Mouse (Mus musculus): ENCODE data around the gene Cdc14a. TPM values are rescaled to one million over a fixed set of nuclear protein-coding genes. Genes with fewer than 3 reads are reported as not detected.

Cdc14a gene
- 6.4 and 6.7 TPM in 2 replicates for polyA plus RNA-seq (2015; fragmentation: Nextera tagmentation; extraction: Ambion mirVana)

GRCm38 (mm10) chr3:116423353-116424159 lies at the start of gene Cdc14a:
Gene Cdc14a, minus strand, starts transcription at chr3:116424032.
- under 1% methylated on average over 54 of the region's 64 CpGs for WGBS
- Histone ChIP-seq H3K27me3 (no peaks in the 10 kb centered on the region), H3K36me3 (0 out of 2 replicates have a peak, but pooled peaks cover 4% of the 10 kb centered on the region), H3K9ac (peak within 1 kb of the TSS; percentile 80), H3K27ac (peak within 1 kb of the TSS; percentile 89), H3K9me3 (no peaks in the 10 kb centered on the region), H3K4me1 (peaks cover 15% of the 10 kb centered on the region), H3K4me3 (peak within 1 kb of the TSS; percentile 96), H3K4me2 (peak within 1 kb of the TSS; percentile 89)
- peak; percentile 88 for ATAC-seq (ENCODE audit: insufficient number of reproducible peaks, low FRiP score, low TSS enrichment, low read depth)

- 84% methylated on average over 12 of the region's 12 CpGs for whole genome bisulfite sequencing
- Histone ChIP-seq H3K4me3 (no peak overlapping the region), H3K27me3 (no peaks in the 10 kb centered on the region), H3K9ac (no peak overlapping the region), H3K9me3 (no peaks in the 10 kb centered on the region), H3K4me2 (no peak overlapping the region), H3K27ac (no peak overlapping the region), H3K36me3 (no peaks in the 10 kb centered on the region), H3K4me1 (no peaks in the 10 kb centered on the region)
- ATAC-seq (ENCODE audit: insufficient number of reproducible peaks, low FRiP score, low TSS enrichment, low read depth) = no peak
Observed at GRCm38 (mm10) chr3:116465709-116466108, 41.9 kb upstream of the Cdc14a start.

DNA sequence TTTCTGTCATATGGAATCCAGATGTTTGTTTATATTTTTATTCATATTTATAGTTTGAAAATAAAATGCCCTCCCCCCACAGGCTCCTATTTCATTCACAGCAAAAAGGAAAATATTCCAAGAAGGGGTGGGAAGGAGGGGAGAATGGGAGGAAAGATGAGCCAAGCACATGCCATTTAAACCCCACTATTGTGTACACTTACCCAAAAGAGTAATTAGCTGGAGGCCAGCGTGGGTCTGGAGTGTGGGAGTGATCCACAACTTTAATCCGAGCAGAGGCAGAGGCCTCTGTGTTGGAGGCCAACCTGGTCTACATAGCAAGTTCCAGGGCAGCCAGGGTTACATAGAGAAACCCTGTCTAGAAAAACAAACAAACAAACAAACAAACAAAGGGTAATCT lies 40.5 kb upstream of the Cdc14a start:
- H3K27ac ChIP-seq = no peak overlapping the region

GRCm38 (mm10) chr3:116461053-116461452 lies 37.2 kb upstream of the Cdc14a start:
- no peak overlapping the region for H3K4me3 ChIP-seq
- WGBS = 84% methylated on average over 4 of the region's 4 CpGs
- ATAC-seq (ENCODE audit: insufficient number of reproducible peaks, low FRiP score, low TSS enrichment, low read depth) = no peak
- H3K9ac ChIP-seq = no peak overlapping the region
- H3K9me3 ChIP-seq = no peaks in the 10 kb centered on the region
- H3K27me3 ChIP-seq = no peaks in the 10 kb centered on the region
- H3K27ac ChIP-seq = no peak overlapping the region
- no peak overlapping the region for H3K4me2 ChIP-seq
- H3K4me1 ChIP-seq = no peaks in the 10 kb centered on the region
- no peaks in the 10 kb centered on the region for H3K36me3 ChIP-seq

More for the DNA sequence above, 40.5 kb upstream of the Cdc14a start:
- no peaks in the 10 kb centered on the region for H3K9me3 ChIP-seq
- no peak overlapping the region for H3K4me3 ChIP-seq
- no peaks in the 10 kb centered on the region for H3K4me1 ChIP-seq
- WGBS = 36% methylated on average over 2 of the region's 2 CpGs
- H3K36me3 ChIP-seq = no peaks in the 10 kb centered on the region
- H3K9ac ChIP-seq = no peak overlapping the region
- no peak for ATAC-seq (ENCODE audit: insufficient number of reproducible peaks, low FRiP score, low TSS enrichment, low read depth)
- H3K27me3 ChIP-seq = no peaks in the 10 kb centered on the region
- no peak overlapping the region for H3K4me2 ChIP-seq

- no peak overlapping the region for H3K27ac ChIP-seq
- 78% methylated on average over 1 of the region's 1 CpGs for WGBS
- no peaks in the 10 kb centered on the region for H3K36me3 ChIP-seq
- H3K4me3 ChIP-seq = no peak overlapping the region
- no peak for ATAC-seq (ENCODE audit: insufficient number of reproducible peaks, low FRiP score, low TSS enrichment, low read depth)
- H3K27me3 ChIP-seq = no peaks in the 10 kb centered on the region
- no peaks in the 10 kb centered on the region for H3K4me1 ChIP-seq
- no peak overlapping the region for H3K9ac ChIP-seq
- no peaks in the 10 kb centered on the region for H3K9me3 ChIP-seq
- no peak overlapping the region for H3K4me2 ChIP-seq
Observed at GRCm38 (mm10) chr3:116454529-116454928, 30.7 kb upstream of the Cdc14a start.

- ATAC-seq (ENCODE audit: insufficient number of reproducible peaks, low FRiP score, low TSS enrichment, low read depth) = no peak
Observed at GRCm38 (mm10) chr3:116450741-116451140, 26.9 kb upstream of the Cdc14a start.

GRCm38 (mm10) chr3:116444327-116444726 lies 20.5 kb upstream of the Cdc14a start:
- Histone ChIP-seq H3K4me3 (no peak overlapping the region), H3K27me3 (no peaks in the 10 kb centered on the region), H3K4me2 (no peak overlapping the region), H3K9me3 (no peaks in the 10 kb centered on the region), H3K27ac (no peak overlapping the region), H3K4me1 (no peaks in the 10 kb centered on the region), H3K36me3 (no peaks in the 10 kb centered on the region), H3K9ac (no peak overlapping the region)
- no peak for ATAC-seq (ENCODE audit: insufficient number of reproducible peaks, low FRiP score, low TSS enrichment, low read depth)
- 76% methylated on average over 9 of the region's 9 CpGs for WGBS

More at GRCm38 (mm10) chr3:116450741-116451140, 26.9 kb upstream of the Cdc14a start:
- no peaks in the 10 kb centered on the region for H3K4me1 ChIP-seq
- H3K9me3 ChIP-seq = no peaks in the 10 kb centered on the region
- H3K36me3 ChIP-seq = no peaks in the 10 kb centered on the region
- no peak overlapping the region for H3K4me2 ChIP-seq
- no peak overlapping the region for H3K9ac ChIP-seq
- no peak overlapping the region for H3K27ac ChIP-seq
- H3K27me3 ChIP-seq = no peaks in the 10 kb centered on the region
- WGBS = 75% methylated on average over 3 of the region's 3 CpGs
- no peak overlapping the region for H3K4me3 ChIP-seq

DNA sequence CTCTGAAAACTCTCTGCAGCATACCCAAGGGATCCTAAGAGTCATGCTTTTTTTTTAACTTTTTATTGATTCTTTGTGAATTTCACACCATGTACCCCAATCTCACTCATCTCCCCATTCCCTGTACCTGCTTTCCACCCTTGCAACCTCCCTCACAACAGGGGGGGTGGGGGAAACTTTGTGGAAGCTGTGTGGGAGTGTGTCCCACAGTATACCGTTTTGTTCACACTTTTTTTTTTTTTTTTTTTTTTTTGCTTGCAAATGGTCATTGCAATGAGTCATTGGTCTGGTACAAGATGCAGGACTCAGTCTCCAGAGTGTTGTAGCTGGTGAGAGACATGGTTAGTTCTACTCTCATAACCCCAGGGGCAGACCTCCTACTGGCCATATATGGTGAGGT lies 19.0 kb upstream of the Cdc14a start:
- no peak overlapping the region for H3K4me2 ChIP-seq
- H3K4me3 ChIP-seq = no peak overlapping the region
- no peak for ATAC-seq (ENCODE audit: insufficient number of reproducible peaks, low FRiP score, low TSS enrichment, low read depth)
- no peaks in the 10 kb centered on the region for H3K36me3 ChIP-seq
- H3K9me3 ChIP-seq = no peaks in the 10 kb centered on the region
- H3K4me1 ChIP-seq = no peaks in the 10 kb centered on the region
- no peak overlapping the region for H3K27ac ChIP-seq
- no peak overlapping the region for H3K9ac ChIP-seq
- WGBS = 83% methylated on average over 1 of the region's 1 CpGs
- no peaks in the 10 kb centered on the region for H3K27me3 ChIP-seq

- H3K9ac ChIP-seq = no peak overlapping the region
- WGBS = 90% methylated on average over 15 of the region's 15 CpGs
Observed at GRCm38 (mm10) chr3:116441518-116442205, 17.8 kb upstream of the Cdc14a start.

DNA sequence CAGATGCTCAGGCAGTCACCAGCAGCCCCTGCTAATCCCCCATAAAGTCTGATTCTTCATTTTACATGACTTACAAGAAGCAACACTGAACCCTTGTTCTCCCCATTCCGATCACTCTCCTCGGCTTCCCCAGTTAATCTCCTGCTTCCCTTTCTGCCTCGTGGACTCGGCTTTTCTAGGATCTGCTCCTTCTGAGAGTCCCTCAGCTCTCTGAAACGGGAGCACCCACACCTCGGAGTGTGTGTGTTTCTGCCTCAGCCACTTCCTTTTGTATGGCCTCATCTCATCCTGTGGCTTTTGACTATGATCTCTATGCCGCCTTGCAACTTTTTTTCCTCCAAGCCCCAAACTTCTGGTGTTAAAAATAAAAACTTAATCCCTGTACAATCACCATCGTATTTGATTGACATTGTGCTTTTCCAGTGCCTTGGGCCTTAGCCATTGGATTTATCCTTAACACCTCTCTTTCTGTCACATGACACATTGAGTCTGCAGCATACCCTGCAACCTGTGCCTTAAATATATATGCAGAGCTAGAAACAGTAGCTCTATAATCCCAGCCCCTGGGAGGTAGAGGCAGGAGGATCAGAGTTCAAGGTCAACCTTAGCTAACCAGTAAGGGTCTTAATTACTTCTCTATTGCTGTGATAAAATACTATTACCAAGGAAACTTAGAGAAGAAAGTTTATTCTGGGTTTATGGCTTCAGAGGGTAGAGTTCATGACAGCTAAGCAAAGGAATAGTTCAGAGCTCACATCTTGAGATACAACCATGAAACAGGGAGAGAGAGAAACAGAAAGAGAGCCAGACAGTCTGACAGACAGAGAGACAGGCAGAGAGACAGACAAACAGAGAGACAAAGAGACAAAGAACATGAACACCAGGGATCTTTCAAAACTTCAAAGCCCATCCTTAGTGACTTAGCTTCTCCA lies 16.5 kb upstream of the Cdc14a start:
- Histone ChIP-seq H3K4me3 (no peak overlapping the region), H3K4me1 (no peaks in the 10 kb centered on the region), H3K27me3 (no peaks in the 10 kb centered on the region), H3K9ac (no peak overlapping the region), H3K36me3 (no peaks in the 10 kb centered on the region), H3K4me2 (no peak overlapping the region), H3K9me3 (no peaks in the 10 kb centered on the region), H3K27ac (no peak overlapping the region)
- no peak for ATAC-seq (ENCODE audit: insufficient number of reproducible peaks, low FRiP score, low TSS enrichment, low read depth)
- 46% methylated on average over 8 of the region's 8 CpGs for WGBS

More at GRCm38 (mm10) chr3:116441518-116442205, 17.8 kb upstream of the Cdc14a start:
- no peaks in the 10 kb centered on the region for H3K36me3 ChIP-seq
- no peak overlapping the region for H3K4me3 ChIP-seq
- no peaks in the 10 kb centered on the region for H3K27me3 ChIP-seq
- H3K9me3 ChIP-seq = no peaks in the 10 kb centered on the region
- no peak overlapping the region for H3K27ac ChIP-seq
- no peaks in the 10 kb centered on the region for H3K4me1 ChIP-seq
- H3K4me2 ChIP-seq = no peak overlapping the region
- ATAC-seq (ENCODE audit: insufficient number of reproducible peaks, low FRiP score, low TSS enrichment, low read depth) = no peak

- H3K4me3 ChIP-seq = no peak overlapping the region
- WGBS = 82% methylated on average over 9 of the region's 9 CpGs
- no peaks in the 10 kb centered on the region for H3K27me3 ChIP-seq
- ATAC-seq (ENCODE audit: insufficient number of reproducible peaks, low FRiP score, low TSS enrichment, low read depth) = no peak
- no peaks in the 10 kb centered on the region for H3K9me3 ChIP-seq
- H3K9ac ChIP-seq = no peak overlapping the region
- H3K4me2 ChIP-seq = no peak overlapping the region
- no peaks in the 10 kb centered on the region for H3K36me3 ChIP-seq
- H3K27ac ChIP-seq = no peak overlapping the region
- H3K4me1 ChIP-seq = no peaks in the 10 kb centered on the region
Observed at GRCm38 (mm10) chr3:116436811-116437601, 13.2 kb upstream of the Cdc14a start.

All from limb, embryonic 15.5 days (tissue).